Mouse (Mus musculus) yolk sac, embryonic 10.5 days (tissue): Measurements from ENCODE around the gene Idh2.

Source experiments
- DNase-seq: peaks from one replicate; pipeline ENCODE4 v3.0.0-alpha.2; 2017; ENCODE audit warnings: low spot score

The Idh2 gene

GRCm38 (mm10) chr7:80084484-80084931, 30.7 kb downstream of the Idh2 start:
- no peak for DNase-seq

GRCm38 (mm10) chr7:80081586-80082554, 33.3 kb downstream of the Idh2 start:
- DNase-seq = no peak

- peak; percentile 94 for DNase-seq
These were observed 36.3 kb downstream of the Idh2 start for GRCm38 (mm10) chr7:80078792-80079301.

- no peak for DNase-seq
These were observed 37.4 kb downstream of the Idh2 start for GRCm38 (mm10) chr7:80077801-80078200.

GRCm38 (mm10) chr7:80076961-80077716, 38.1 kb downstream of the Idh2 start:
- DNase-seq = no peak

GRCm38 (mm10) chr7:80075946-80076583, 39.1 kb downstream of the Idh2 start:
- DNase-seq = no peak

- DNase-seq = no peak
These were observed 40.2 kb downstream of the Idh2 start for GRCm38 (mm10) chr7:80074921-80075441.

- DNase-seq = no peak
These were observed 41.7 kb downstream of the Idh2 start for GRCm38 (mm10) chr7:80073506-80073905.

GRCm38 (mm10) chr7:80072297-80072696, 42.9 kb downstream of the Idh2 start:
- no peak for DNase-seq

GRCm38 (mm10) chr7:80071209-80071608, 44.0 kb downstream of the Idh2 start:
- no peak for DNase-seq

- DNase-seq = no peak
These were observed 45.4 kb downstream of the Idh2 start for GRCm38 (mm10) chr7:80069615-80070327.

- DNase-seq = no peak
These were observed 46.9 kb downstream of the Idh2 start for GRCm38 (mm10) chr7:80068341-80068740.

- DNase-seq = no peak
These were observed 48.3 kb downstream of the Idh2 start for GRCm38 (mm10) chr7:80066675-80067455.

- DNase-seq = no peak
These were observed 49.9 kb downstream of the Idh2 start for GRCm38 (mm10) chr7:80065250-80065649.

GRCm38 (mm10) chr7:80063902-80064736, 51.1 kb downstream of the Idh2 start:
- no peak for DNase-seq

- DNase-seq = no peak
These were observed 51.9 kb downstream of the Idh2 start for GRCm38 (mm10) chr7:80063244-80063643.

GRCm38 (mm10) chr7:80062083-80062826, 52.9 kb downstream of the Idh2 start:
- DNase-seq = no peak

- DNase-seq = peak; percentile 65
These were observed 55.0 kb downstream of the Idh2 start for GRCm38 (mm10) chr7:80060012-80060778.
